Mouse (Mus musculus): ENCODE data around the gene Nell1. TPM values are rescaled to one million over a fixed set of nuclear protein-coding genes. Genes with fewer than 3 reads are reported as not detected.

Gene Nell1
- total and polyA plus RNA-seq, 2 experiments from 2014 or later: 56.9 to 68.7 TPM

DNA sequence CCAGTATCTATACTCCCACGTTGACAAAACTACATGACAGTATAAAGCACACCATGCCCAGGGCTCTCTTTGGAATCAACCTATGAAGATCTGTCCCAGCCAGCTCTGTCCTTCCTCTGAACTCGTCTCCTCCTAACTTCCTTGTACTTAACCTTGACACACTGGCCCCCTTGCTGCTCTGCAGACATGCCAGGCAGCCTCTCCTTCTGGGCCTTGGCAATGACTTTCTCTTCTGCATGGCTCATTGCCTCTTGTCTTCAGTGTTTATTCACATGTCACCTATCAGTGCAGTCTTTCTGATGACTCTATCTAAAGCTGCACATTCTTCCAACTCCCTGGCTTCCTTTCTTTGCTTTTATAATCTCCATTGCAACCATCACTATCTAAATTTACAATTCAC lies 376.9 kb downstream of the Nell1 start:
- H3K4me3 ChIP-seq (ENCODE audit: low read depth, low read length): no peak overlapping the region
- ATAC-seq (ENCODE audit: low FRiP score) (no peak), DNase-seq (ENCODE audit: low spot score) (peak; percentile 50)
- TF ChIP-seq CTCF (IDR thresholded peaks at IDR 0.05): no peak
- no peaks in the 10 kb centered on the region for H3K4me1 ChIP-seq (ENCODE audit: insufficient read depth, low read length)
- no peaks in the 10 kb centered on the region for H3K9me3 ChIP-seq (ENCODE audit: low read length)
- no peak overlapping the region for H3K4me2 ChIP-seq (ENCODE audit: low read depth, low read length, poor library complexity, severe bottlenecking)
- H3K27ac ChIP-seq (ENCODE audit: low read depth, low read length): no peak overlapping the region
- 46% methylated on average over 2 of the region's 2 CpGs for WGBS
- no peak overlapping the region for H3K9ac ChIP-seq (replicated peaks; ENCODE audit: low read length, poor library complexity, severe bottlenecking)
- H3K27me3 ChIP-seq (ENCODE audit: insufficient read depth, low read length): no peaks in the 10 kb centered on the region
- no peaks in the 10 kb centered on the region for H3K36me3 ChIP-seq (ENCODE audit: insufficient read depth, low read length)

DNA sequence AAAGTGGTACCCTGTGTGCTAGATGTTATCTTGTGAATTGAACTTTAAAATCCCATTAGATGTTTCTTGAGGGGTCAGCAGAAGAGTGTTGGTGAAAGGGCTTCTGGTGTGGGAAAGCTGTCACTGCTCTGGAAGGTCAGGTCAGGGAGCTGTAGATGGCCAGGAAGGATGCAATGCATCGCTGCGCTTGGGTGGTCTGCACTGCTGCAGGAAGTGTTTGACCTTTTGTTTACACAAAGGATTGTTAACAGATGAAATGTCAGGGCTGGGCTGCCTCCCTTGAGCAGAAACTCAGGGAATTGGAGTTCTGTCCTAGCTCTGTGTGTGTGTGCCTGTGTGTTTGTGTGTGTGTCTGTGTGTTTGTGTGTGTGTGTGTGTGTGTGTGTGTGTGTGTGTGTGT lies 382.5 kb downstream of the Nell1 start:
- no peak for ATAC-seq (ENCODE audit: low FRiP score)
- Histone ChIP-seq H3K4me3 (ENCODE audit: low read depth, low read length) (no peak overlapping the region), H3K27ac (ENCODE audit: low read depth, low read length) (no peak overlapping the region), H3K9me3 (ENCODE audit: low read length) (no peaks in the 10 kb centered on the region), H3K4me2 (ENCODE audit: low read depth, low read length, poor library complexity, severe bottlenecking) (no peak overlapping the region), H3K36me3 (ENCODE audit: insufficient read depth, low read length) (no peaks in the 10 kb centered on the region), H3K27me3 (ENCODE audit: insufficient read depth, low read length) (no peaks in the 10 kb centered on the region), H3K4me1 (ENCODE audit: insufficient read depth, low read length) (no peaks in the 10 kb centered on the region), H3K9ac (replicated peaks; ENCODE audit: low read length, poor library complexity, severe bottlenecking) (no peak overlapping the region)
- no peak for DNase-seq (ENCODE audit: low spot score)
- 39% methylated on average over 2 of the region's 2 CpGs for WGBS
- no peak for TF ChIP-seq CTCF (IDR thresholded peaks at IDR 0.05)

DNA sequence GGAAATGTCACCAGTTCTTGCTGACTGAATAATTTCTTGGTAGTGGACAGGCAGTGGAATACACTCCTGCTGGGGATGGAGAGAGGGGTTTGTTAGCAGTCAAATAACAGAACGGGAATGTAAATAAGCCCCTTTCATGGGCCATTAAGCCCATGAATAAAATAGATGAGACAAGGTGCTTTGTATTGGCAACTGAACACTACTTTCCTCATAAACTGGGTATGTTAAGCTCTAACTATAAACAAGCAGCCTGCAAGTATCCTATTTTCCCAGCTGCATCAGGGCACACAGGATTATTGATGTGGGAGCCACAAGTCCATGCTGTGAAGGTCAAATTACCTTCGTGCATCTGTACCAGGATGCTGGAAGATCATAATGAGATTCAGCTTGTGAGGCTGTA lies 387.4 kb downstream of the Nell1 start:
- ATAC-seq (ENCODE audit: low FRiP score) (no peak), DNase-seq (ENCODE audit: low spot score) (no peak)
- H3K27me3 ChIP-seq (ENCODE audit: insufficient read depth, low read length): no peaks in the 10 kb centered on the region
- no peaks in the 10 kb centered on the region for H3K9me3 ChIP-seq (ENCODE audit: low read length)
- H3K36me3 ChIP-seq (ENCODE audit: insufficient read depth, low read length): no peaks in the 10 kb centered on the region
- TF ChIP-seq CTCF (IDR thresholded peaks at IDR 0.05): no peak
- H3K4me3 ChIP-seq (ENCODE audit: low read depth, low read length): no peak overlapping the region
- 23% methylated on average over 2 of the region's 2 CpGs for WGBS
- H3K27ac ChIP-seq (ENCODE audit: low read depth, low read length): no peak overlapping the region
- H3K4me1 ChIP-seq (ENCODE audit: insufficient read depth, low read length): no peaks in the 10 kb centered on the region
- H3K9ac ChIP-seq (replicated peaks; ENCODE audit: low read length, poor library complexity, severe bottlenecking): no peak overlapping the region
- no peak overlapping the region for H3K4me2 ChIP-seq (ENCODE audit: low read depth, low read length, poor library complexity, severe bottlenecking)

DNA sequence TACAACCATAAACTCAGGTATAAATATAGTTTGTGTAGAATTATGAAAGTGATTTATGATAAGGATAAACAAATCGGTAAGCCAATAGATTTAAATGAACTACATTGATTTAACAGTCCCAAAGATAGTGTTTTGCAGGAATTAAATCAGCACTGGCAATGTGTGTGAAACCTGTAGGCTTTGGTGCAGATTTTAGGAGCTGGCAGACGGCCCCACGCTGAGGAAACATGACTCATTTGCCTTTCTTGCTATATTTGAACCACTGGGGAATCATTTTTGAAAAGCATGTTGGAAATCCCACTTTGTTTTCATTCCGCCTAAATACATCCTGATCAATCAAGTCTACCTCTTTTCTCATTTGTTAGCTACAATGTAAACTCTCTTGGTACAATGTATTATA lies 400.2 kb downstream of the Nell1 start:
- H3K4me3 ChIP-seq (ENCODE audit: low read depth, low read length): no peak overlapping the region
- no peak for TF ChIP-seq CTCF (IDR thresholded peaks at IDR 0.05)
- DNase-seq (ENCODE audit: low spot score) (no peak), ATAC-seq (ENCODE audit: low FRiP score) (no peak)
- no peak overlapping the region for H3K9ac ChIP-seq (replicated peaks; ENCODE audit: low read length, poor library complexity, severe bottlenecking)
- no peak overlapping the region for H3K27ac ChIP-seq (ENCODE audit: low read depth, low read length)
- no peak overlapping the region for H3K4me2 ChIP-seq (ENCODE audit: low read depth, low read length, poor library complexity, severe bottlenecking)
- no peaks in the 10 kb centered on the region for H3K4me1 ChIP-seq (ENCODE audit: insufficient read depth, low read length)
- 83% methylated on average over 4 of the region's 4 CpGs for WGBS
- no peaks in the 10 kb centered on the region for H3K36me3 ChIP-seq (ENCODE audit: insufficient read depth, low read length)
- H3K27me3 ChIP-seq (ENCODE audit: insufficient read depth, low read length): no peaks in the 10 kb centered on the region
- H3K9me3 ChIP-seq (ENCODE audit: low read length): no peaks in the 10 kb centered on the region

DNA sequence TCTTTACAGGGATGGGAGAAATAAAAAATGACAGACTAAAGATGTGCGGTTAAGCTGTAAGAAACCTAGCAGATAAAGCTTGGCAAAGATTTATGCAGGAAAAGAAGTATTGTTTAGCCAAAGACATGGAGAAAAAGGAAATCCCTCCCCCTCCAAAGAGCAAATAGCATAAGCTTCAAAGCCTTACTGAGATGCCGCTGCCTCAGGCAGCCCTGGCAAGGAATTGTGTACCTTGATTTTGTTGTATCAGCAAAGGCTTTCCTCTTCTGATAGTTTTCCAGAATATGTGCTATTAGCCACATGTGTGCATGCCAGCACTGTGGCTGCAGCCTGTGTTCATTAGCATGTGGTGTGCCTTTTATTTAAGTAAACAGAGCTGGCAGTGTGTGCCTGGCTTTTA lies 435.8 kb downstream of the Nell1 start:
- Histone ChIP-seq H3K9ac (replicated peaks; ENCODE audit: low read length, poor library complexity, severe bottlenecking) (no peak overlapping the region), H3K4me3 (ENCODE audit: low read depth, low read length) (no peak overlapping the region), H3K4me2 (ENCODE audit: low read depth, low read length, poor library complexity, severe bottlenecking) (no peak overlapping the region), H3K27ac (ENCODE audit: low read depth, low read length) (no peak overlapping the region), H3K4me1 (ENCODE audit: insufficient read depth, low read length) (no peaks in the 10 kb centered on the region), H3K27me3 (ENCODE audit: insufficient read depth, low read length) (no peaks in the 10 kb centered on the region), H3K36me3 (ENCODE audit: insufficient read depth, low read length) (no peaks in the 10 kb centered on the region), H3K9me3 (ENCODE audit: low read length) (no peaks in the 10 kb centered on the region)
- no peak for DNase-seq (ENCODE audit: low spot score)
- 47% methylated on average over 2 of the region's 2 CpGs for WGBS
- ATAC-seq (ENCODE audit: low FRiP score): no peak
- TF ChIP-seq CTCF (IDR thresholded peaks at IDR 0.05): no peak

DNA sequence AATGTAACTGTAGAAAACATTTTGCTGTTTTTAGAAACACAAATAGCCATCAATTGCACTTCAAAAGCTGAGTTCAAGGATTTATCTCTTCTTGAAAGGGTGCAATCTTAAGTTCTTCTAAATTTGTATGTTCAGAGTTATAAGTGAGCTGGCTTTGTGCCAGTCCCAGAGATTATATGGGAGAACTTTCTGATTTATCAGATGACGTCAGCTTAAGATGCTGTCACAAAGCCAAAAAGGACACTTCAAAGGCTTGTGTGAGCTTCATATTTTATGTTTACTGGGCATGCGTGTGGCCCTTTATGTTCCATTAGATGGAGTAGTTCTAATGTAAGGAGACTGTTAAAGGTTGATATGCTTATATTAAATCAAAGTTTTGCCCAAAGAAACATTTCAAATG lies 445.3 kb downstream of the Nell1 start:
- DNase-seq (ENCODE audit: low spot score) (no peak), ATAC-seq (ENCODE audit: low FRiP score) (no peak)
- no peaks in the 10 kb centered on the region for H3K27me3 ChIP-seq (ENCODE audit: insufficient read depth, low read length)
- no peak for TF ChIP-seq CTCF (IDR thresholded peaks at IDR 0.05)
- H3K4me1 ChIP-seq (ENCODE audit: insufficient read depth, low read length): no peaks in the 10 kb centered on the region
- H3K9me3 ChIP-seq (ENCODE audit: low read length): no peaks in the 10 kb centered on the region
- H3K4me2 ChIP-seq (ENCODE audit: low read depth, low read length, poor library complexity, severe bottlenecking): no peak overlapping the region
- no peak overlapping the region for H3K9ac ChIP-seq (replicated peaks; ENCODE audit: low read length, poor library complexity, severe bottlenecking)
- WGBS: 67% methylated on average over 2 of the region's 2 CpGs
- no peak overlapping the region for H3K4me3 ChIP-seq (ENCODE audit: low read depth, low read length)
- no peaks in the 10 kb centered on the region for H3K36me3 ChIP-seq (ENCODE audit: insufficient read depth, low read length)
- no peak overlapping the region for H3K27ac ChIP-seq (ENCODE audit: low read depth, low read length)
